Mouse (Mus musculus) adipocyte (in vitro differentiated cells): ENCODE measurements around the gene Il10ra.
A peak's percentile ranks its signal among the peaks of the same experiment; 100 is the strongest.

Source experiments
- DNase-seq: peaks from one replicate; pipeline ENCODE4 v3.0.0-alpha.2; 2016; ENCODE audit warnings: low spot score

Gene Il10ra

DNA sequence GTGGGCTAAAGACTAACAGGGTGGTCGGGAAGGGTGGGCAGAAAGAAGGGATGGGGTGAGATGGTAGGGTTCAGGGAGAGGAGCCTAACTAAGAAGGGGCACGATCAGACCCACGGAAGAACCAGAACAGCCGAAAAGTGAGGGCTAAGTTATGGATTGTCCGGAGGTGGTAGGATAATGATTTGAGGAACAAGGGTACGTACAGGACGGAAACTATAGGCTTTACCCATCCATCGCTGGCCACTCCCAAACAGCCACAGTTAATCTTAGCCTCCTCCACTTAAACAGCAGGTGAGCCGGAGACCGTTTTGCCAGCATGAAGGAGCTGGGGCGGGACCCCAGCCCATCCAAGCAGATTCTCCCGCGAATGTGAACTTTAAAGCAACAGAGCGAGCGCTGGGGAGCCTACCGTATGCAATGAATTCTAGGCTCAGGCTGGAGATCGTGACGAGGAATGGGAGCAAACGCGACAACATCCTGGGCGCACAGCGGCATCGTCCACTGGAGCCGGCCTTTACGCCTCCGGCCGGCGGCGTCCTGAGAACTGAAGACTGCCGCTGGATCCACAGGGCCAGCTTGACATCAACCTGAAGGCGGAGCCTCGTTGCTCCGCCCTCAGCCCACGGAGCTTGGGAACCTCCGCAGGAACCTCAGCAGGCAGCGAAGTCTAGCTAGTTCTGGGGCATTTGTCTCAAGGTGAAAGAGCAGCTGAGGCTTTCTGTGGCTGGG is at the start of gene Il10ra:
TSS of gene Il10ra (minus strand) at position 553 of the 729 bp plus-strand sequence.
- DNase-seq = no peak

DNA sequence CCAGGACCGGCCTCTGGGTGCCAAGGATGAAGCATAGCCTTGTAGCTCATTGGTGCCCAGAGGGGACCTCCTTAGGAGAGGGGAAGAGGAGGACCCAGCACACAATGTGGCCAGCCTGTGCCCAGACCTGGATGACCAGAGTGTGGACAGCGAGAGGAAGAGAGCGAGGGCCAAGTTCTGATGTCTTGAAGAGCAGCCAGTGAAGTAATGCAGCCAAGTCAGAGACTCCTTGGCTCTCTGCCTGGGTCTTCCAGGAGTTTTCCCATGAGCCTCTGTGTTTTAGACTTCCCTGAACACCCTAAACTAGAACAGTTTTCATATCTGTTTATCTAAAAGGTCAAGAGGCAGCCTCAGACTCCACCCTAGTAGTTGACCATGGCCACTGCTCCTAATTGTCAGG is 48.7 kb upstream of the Il10ra start:
- DNase-seq = peak; percentile 60

DNA sequence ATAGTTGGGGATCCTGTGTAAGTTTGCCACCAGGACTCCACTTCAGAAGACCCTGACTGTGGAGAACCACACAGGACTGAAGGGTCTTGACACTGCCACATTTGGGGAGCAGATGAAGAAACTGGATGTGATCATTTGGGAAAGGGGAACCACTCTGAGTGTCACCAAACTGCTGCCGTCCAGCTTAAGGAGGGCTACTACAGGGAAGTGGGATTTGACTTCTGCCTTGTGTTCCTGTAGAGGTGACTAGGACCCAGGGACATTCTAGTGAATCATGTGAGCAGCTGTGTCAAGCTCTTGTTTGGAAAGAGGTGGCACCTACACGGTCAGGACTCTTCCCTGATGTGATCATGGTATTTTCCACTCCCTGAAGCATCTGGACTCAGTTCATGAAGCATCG is 45.0 kb upstream of the Il10ra start:
- DNase-seq = no peak

DNA sequence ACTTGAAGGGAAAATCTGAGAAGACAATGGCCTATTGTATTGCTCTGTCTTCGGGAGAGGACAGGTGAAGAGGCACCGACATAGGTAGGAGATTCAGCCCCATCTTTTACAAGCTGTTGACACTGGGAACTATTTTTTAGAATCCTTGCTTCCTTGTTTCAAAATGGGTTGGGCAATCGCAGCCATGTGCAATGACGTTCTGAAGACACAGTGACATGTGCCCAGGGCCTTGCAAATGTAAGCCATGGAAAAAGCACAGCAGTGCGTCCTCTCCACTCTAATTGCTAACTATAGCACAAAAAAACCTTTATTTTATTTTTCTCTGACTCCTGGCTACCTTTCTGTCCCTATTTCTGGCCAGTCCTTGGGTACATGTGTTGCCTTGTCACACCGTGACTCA is 42.9 kb upstream of the Il10ra start:
- no peak for DNase-seq

DNA sequence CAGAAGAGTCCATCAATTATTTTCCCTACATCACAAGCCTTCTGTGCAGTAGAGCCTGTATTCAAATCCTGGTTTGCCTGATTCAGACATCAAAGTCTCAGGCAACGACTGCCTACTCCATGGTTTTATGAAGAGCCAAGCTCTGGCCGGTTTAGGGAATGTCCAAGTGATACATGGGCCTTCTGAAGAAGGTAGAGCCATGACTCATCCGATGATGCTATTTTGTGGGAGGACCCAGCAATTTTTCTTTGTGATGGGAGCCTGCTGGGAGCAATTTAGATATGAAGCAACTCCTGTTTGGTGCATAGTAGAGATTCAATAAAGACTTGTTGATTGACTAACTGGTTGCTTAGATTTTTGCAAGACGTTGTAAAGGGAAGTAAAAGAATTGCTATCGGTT is 39.6 kb upstream of the Il10ra start:
- DNase-seq = no peak

DNA sequence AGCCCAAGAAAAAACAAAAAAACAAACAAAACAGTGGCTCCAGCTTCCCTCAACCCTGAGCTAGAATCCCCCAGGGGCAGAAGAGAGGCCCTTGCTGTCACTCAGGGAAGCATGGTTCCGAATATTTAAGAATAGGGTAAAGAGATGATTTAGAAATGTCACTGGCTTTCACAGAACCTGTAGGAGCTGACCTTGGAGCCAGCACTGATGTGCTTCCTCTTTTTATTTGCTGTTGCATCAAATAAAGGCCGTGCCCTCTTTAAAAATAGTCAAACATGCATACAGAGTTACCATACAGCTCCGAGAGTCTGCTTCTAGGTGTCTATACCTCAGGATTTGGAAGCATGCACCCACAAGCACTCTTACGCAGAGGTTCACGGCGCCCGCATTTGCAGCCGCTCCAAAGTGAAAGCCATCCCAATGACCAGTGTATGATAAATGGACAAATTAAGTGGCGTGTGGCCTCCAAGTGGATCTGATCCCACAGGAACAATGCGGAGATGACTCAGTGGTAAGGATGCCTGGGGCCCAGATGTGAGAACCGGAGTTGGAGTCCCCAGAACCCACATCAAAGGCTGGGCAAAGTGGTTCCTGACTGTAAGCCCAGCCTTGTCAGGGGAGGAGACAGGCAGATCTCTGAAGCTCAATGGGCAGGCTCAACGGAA is 37.9 kb upstream of the Il10ra start:
- DNase-seq = no peak

DNA sequence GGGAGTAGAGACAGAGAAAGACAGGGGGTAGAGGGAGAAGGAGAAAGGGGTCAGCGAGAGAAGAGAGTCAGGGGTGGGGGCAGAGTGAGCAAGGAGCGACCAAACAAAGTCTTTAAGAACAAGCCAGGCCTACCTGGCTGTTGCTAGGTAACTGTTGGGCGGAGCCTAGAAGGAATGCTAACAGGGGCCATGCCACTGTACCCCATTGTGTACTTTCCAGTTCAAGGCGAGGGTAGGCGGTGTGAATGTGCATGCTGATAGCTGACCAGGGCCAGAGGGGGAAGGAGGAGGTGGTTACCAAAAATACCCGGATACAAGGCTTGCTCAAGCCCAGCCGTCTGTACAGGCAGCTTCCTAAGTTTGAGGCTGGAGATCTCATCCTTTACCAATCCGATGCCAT is 32.8 kb upstream of the Il10ra start:
- no peak for DNase-seq

DNA sequence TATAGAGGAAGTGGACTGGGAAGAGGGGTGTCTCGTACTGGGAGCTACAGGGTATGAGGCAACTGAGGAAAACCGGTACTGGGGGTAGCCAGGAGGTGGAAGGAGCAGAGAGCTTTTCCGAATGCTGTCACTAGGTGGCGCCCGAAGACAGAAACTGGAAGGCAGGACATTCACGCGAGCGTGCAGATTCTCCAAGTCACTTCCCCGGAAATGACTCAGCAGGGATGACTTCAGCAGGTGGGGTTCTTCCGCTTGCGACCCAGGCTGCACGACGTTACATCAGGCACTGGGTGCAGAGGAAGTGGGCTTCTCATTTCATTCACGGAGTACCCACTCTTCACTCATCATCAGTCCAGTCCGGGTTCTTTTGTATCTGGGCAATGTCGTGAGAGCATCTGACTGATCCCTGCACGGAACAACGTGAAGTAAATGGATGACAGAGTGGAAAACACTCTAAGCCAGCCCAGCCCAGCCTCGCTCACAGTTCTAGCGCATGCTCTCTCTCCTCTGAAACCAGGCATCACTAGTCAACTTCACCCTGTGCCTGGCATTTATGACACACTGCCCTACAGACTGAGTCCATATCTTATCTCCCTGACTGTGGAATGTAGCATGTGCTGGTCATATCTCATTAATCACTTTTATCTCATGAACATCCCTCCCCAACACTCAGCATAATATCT is 31.6 kb upstream of the Il10ra start:
- DNase-seq = peak; percentile 25

DNA sequence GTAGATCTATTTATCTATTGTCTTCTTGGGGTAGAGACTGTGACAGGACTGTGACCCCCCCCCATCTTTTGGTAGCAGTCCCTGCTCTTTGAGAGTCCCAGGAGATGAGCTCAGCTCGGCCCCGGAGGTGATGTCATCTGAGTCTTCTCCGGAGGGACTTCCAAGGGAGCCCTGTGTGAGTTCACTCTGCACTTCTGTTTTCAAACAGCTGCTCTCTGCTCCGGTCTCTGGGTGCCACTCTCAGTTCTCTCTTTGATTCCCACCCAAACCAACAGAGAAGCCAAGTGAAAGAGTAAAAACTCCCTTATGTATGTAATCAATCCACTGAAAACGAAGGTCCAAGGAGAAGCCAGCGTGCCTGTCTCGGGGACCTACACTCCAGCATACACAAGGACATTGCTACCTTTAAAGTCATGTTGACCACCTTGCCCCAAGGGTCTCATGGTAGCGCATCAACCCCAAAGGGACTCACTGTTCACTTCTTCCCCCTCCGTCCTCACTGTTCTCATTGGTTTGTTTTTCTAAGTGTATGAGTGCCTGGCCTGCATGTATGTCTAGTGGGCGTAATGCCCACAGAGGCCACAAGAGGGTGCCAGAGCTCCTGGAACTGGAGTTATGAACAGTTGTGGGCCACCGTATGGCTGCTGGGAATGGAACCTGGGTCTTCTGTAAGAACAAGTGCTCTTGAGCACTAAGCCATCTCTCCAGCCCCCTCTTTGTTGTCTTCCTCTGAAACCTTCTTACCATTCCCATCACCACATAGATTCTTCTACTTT is 30.5 kb upstream of the Il10ra start:
- no peak for DNase-seq

DNA sequence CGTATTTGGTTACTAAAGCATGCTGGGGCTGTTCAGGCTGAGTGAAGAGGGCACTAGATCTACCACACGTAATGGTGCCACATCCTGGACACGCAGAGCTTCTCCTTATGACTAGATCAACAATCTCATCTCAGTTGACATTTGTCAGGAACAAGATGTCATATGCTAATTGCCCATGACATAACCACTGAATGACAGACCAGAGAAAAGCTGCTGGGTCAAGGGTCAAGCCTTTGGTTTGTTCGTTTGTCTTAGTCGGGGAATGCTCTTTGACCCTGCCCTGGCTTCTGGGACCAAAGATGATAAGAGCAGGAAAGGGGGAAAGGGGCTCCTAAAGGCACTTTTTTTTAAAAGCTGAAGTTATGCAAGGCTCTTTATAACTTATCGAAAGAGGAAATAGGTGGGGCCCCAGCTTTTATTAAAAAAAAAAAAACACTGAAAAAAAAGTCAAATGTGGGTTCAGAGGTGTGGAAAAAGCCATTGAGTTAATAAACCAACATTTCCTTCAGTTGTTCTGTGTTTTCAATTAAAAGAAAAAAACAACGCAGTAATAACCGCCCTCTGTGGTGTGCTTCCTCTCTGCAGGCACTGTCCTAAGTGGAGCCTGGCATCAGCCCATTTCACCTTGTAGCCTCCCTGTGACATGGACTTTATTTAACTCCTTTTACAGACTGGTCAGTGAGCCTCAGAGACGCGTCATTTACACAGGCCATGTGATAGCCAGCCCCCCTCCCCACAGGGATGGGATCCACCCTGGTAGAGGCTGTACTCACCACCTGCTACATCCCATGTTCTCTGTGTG is 25.5 kb upstream of the Il10ra start:
- no peak for DNase-seq

DNA sequence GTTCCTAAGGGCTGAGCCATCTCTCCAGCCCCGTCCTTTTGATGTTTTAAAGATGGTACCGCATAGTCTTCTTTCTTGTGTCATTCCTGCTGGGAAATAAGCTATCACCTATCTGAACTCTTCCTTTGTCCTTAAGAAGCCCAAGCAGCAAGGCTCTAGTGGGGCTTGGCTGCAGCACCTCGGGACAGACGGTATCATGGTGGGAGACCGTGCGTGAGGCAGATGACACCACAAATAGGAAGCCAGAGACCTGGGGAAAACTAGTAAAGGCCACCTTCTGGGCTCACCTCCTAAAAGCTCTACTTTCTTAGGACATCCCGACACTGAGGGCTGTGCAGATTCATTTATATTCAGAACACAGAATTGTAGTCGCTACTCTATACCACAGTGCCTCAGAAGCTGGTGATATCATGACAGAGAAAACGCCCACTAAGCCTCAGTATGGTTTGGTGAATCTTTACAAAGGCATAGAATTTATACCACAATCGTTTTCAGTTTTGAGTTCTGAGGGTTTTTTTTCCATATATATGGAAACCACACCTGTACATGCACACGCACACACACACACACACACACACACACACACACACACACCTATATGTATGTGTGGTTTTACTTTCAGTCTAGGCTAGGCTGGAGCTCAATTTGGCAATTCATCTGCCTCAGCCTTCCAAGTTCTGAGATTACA is 22.7 kb upstream of the Il10ra start:
- no peak for DNase-seq

DNA sequence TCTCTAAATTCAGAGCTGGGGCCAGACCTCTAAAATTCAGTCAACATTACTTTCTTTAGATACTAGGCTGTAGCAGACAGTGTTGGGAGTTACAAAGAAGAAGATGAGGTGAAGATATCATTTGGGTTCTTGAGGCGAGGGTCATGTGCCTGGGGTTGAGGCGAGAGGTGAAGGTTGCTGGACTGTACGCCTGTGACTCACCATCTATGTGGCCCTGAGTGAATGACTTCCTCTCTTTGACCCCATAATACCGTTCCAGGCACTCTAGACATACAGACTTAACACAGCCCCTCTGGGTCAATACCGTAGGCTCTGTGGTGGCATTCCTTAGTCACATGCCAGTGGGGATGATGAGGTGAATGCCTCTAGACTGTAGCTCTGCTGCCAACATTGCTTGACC is 13.5 kb upstream of the Il10ra start:
- DNase-seq = no peak

DNA sequence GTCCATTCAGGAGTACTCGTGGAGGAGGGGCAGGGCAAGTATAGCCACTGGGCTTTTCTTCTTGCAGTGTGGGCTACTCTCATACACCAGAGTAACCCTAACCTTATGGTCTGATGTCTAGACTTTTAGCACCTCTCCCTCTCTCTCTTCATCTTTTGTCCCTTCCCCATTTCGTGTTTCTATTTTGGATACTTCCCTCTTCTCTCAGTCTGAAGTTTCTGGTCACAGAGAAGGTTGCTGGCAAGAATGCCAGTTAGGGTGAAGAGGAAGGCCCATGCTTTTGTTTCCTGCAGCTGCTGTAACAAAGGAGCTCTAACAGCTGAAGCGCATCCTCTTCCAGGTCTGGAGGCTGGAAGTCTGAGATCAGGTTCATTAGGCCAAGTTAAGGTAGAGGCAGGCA is 11.9 kb upstream of the Il10ra start:
- DNase-seq = no peak

DNA sequence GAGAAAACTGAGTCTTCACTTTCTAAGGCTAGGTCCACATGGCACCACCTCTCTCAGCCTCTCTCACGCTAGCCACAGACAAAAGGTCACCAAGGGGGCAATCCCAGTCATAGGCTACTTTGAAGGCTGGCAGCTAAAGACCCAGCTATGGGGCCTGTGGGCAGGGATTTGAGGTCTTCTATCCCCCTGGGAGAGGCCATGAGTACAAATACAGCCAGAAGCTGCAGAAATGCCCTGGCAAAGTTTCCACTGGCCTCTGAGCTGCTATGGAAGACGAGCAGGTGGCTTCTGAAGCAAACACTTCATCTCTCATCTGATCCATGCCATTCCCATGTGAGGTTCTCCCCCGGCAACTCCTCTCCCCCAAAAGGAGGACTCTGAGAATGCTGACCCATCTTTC is 11.1 kb upstream of the Il10ra start:
- DNase-seq = no peak

DNA sequence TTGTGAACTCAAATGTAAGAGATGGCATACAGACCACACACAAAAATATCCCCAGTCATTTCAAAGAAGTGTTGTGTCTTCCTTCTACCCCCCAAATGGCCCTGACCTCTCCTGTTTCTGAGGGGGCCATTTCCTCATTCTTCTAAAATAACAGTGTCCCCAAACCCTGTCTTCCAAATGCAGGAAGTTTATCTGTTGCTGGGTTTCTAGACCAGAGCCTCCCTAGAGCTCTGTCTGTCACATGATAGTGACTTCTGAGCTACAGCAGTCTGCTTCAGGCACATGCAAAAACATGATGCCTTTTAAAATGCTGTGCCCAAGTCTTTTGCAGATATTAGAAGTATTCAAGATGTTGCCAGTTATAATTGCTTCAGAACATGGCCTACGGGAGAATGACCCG is 5.7 kb upstream of the Il10ra start:
- DNase-seq = no peak

DNA sequence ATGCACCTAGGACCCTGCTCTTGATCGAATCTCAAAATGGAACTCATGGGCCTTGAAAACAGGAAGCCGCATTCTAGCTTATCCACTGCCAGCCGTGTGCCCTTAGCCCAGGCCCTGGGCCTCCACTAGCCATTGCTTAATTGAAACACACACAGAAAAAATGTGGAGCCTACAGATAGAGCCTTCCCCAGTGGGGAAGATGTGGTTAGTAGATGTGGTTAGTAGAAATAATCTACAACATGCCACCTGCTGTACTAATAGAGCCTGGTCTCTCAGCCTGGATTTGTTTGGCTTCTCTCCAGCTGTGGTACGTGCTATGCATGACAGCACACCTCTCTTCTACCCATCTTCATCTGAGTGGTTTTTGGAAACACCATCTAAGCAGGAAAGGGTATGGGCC is 5.3 kb upstream of the Il10ra start:
- DNase-seq = no peak

DNA sequence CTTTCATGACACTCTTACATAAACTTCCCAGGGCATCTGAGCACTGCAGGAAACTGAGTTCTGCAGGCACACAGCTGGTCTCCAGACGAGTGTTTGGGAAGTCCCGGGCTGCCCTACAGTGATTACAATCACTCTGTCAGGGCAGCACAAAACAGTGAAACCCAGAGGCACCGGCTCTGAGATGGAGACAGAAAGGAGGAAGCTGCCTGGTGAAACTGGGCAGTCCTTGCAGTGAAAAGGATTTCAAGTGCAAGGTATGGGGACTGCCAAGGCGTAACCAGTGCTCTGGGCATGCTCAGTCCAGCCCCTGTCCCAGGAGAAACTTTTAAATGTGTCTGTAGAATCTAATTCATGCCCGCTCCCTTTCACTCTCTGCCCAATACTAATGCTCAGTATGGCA is 3.3 kb upstream of the Il10ra start:
- DNase-seq = no peak

DNA sequence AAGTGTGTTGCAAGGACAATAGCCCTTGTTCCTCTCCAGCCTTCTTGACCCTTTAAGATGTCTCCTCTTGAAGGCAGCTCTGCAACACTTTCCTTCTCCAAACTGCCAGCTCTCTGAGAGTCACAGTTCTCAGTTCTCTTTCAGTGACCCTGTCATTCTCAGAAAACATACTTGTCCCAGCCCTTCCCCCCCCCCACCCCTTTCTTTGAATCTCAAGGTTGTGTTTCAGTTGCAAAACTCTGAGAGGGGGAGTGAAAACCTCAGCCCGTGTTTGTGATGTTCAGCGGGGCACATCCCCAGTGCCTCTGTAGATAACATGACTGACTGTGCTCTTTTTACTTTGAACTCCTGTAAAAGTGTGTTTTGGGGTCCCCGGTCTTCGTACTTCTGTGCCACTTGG is 870 bp downstream of the Il10ra start:
- DNase-seq = no peak

DNA sequence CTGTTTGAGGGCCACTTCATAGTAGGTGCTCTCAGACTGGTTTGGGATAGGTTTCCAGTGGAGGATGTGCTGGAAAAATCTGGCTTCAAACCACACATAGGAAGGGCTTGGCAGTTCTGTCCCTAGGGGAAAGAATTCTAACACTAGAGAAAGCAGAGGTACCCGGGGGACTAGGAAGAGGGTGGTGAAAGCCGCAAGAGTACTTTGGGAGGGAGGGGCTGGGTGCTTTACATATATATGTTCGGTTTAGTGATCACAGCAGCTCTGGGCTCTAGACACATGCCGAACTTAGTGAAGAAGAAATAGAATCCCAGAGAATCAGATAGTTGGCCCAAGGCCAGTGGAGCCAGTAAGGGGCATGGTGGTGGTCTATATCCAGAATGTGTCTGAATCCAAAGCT is 1.9 kb downstream of the Il10ra start:
- no peak for DNase-seq

DNA sequence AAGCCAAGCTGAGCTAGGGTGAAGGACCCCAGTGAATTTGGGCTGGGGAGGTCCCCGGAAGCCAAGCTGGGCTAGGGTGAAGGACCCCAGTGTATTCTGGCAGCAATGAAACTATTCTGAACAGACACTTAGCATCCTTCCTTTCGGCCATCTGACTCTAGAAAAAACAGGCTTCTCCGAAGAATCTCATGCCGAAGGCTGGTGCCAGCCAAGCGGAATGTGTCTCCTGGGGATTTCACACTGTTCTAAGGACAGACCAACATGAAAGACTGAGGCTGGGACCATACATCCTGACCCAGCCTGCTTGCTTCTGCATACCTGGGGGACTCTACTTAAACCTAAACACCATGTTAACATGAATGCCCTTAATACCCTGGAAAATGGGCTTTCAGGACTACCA is 7.1 kb downstream of the Il10ra start:
- DNase-seq = no peak

DNA sequence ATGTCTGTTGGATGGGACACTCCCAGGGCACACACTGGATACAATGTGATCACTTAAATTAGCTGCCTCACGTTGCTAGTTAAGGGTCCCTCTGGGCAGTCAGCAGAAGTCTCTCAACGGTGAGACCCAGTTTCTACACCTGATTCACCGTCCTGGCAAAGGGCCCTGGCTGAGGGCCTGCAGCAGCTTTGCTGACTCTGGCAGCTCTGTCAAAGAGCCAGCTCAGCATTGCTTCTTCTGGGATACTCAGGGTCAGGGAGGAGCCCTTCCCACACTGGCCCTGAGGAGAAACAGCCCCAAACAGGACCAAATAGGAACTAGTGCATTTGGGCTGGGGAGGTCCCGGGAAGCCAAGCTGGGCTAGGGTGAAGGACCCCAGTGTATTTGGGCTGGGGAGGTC is 7.5 kb downstream of the Il10ra start:
- no peak for DNase-seq
